Mouse (Mus musculus) C2C12 (cell line): Measurements from ENCODE around the gene Ndufs5.

Experiments used
- CTCF ChIP-seq: IDR thresholded peaks from one replicate; pipeline ENCODE4 v1.5.1; 2011; ENCODE audit not compliant: control insufficient read depth, insufficient read depth, insufficient read length
- MAX ChIP-seq: IDR thresholded peaks from one replicate; pipeline ENCODE4 v1.6.1; 2011; ENCODE audit warnings: mild to moderate bottlenecking, control low read depth
- MYOD1 ChIP-seq: IDR thresholded peaks from one replicate; pipeline ENCODE4 v1.6.1; 2011; ENCODE audit warnings: low read depth; ENCODE audit not compliant: control insufficient read depth, insufficient read length
- MYOG ChIP-seq: IDR thresholded peaks from one replicate; pipeline ENCODE4 v1.6.1; 2011; ENCODE audit not compliant: control insufficient read depth, insufficient read length; ENCODE audit errors: extremely low read depth

DNA sequence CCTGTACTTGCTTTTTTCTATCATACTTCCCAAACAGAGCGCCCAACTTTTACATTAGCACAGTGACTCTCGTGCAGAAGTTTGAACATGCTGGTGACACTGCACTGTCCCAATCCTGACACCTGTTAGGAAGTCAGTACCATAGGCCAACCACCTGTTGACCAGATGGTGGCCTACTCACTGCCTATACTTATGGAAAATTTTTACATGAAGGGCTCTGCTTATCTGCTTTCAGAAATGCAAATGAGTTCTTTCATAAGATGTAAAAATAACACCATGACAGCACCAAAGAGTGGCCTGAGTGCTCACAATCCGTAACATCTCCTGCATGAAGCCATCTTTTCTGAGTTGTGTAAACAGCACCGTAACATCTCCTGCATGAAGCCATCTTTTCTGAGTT, 20.7 kb upstream of the Ndufs5 start:
- TF ChIP-seq CTCF: no peak
- no peak for TF ChIP-seq MAX
- TF ChIP-seq MYOD1: no peak
- TF ChIP-seq MYOG: no peak
